Mouse (Mus musculus) adrenal gland, postnatal 10 days (tissue): ENCODE data around the gene Pdxk. TPM values are rescaled to one million over a fixed set of nuclear protein-coding genes. Genes with fewer than 3 reads are reported as not detected.
"Not testable (repeated sequence)": the region's sequence is repeated elsewhere in the genome, so short reads cannot be mapped to it uniquely, and the experiment has no call there.

ENCODE experiments used
- DNase-seq: peaks from one replicate; pipeline ENCODE4 v3.0.0; 2021; ENCODE audit warnings: mixed read lengths
- total RNA-seq, 2 experiments: library from RNA; stranded (reverse); gene quantifications; 2 replicates each; pipeline ENCODE4 v1.2.3; 2021

Pdxk gene
- total RNA-seq, 2 experiments from 2014 or later: 26.7 to 27.5 TPM

DNA sequence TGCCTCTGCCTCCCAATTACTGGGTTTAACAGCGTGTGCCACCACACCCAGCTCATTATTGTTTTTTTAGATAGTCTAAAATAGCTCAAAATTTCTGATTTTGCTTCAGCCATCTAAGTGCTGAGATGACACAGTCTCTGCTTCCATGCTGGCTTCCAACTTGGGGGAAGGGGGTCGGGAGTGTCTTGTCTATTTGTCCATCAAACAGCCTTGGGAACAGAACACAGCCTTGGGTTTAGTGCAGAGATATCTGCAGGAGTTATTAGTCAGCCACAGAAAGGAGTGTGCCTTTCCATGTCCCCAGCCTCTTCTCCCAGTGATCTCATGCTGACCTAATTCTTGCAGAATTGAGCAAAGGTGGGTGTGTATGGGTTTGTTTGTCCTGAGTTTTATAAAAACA lies 46.0 kb downstream of the Pdxk start:
- DNase-seq: peak; percentile 38

DNA sequence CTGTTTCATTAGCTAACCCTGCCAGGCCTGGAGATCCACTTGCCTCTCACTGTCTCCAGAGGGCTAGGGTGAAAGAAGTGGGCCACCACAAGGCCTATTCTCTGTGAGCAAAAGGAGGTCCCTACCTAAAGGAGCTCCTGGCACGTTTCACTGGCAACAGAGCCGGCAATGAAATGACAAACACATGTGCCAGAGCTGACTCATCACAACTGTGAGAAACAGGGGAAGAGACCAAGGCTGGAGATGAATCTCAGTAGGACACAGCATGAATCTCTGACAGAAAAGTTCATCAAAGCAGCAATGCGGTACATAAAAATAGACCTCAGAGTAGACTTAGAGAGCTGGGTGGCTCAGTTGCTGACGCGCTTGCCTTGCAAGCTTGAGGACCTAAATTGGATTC lies 46.9 kb downstream of the Pdxk start:
- DNase-seq: peak; percentile 68

DNA sequence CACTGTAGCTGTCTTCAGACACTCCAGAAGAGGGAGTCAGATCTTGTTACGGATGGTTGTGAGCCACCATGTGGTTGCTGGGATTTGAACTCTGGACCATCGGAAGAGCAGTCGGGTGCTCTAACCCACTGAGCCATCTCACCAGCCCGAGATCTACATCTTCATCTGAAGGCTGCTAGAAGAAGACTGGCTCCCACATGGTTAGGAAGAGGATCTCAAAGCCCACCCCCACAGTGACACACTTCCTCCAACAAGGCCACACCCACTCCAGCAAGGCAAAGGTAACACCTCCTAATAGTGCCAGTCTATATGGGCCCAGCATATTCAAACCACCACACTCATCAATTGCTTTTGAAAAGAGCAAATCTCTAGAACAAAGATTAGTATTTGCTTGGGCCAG lies 49.8 kb downstream of the Pdxk start:
- DNase-seq: not testable (repeated sequence)

DNA sequence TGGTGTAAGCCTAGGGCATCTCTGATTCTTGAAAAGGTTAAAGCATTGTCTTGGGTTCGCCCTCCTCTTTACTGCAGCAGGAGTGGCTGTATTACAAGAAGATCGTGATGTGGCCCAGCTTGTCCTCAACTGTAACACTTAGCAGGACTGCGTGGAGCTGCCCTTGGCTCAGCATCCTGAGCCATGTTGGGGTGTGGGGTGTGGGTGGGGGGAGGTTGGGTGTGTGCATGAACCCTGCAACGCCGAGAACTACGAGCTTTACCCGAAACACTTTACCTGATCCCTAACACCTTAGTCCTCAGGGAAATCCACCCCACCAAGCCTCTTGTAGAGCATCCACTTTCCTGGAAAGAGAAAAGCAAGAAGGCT lies 51.6 kb downstream of the Pdxk start:
- no peak for DNase-seq

DNA sequence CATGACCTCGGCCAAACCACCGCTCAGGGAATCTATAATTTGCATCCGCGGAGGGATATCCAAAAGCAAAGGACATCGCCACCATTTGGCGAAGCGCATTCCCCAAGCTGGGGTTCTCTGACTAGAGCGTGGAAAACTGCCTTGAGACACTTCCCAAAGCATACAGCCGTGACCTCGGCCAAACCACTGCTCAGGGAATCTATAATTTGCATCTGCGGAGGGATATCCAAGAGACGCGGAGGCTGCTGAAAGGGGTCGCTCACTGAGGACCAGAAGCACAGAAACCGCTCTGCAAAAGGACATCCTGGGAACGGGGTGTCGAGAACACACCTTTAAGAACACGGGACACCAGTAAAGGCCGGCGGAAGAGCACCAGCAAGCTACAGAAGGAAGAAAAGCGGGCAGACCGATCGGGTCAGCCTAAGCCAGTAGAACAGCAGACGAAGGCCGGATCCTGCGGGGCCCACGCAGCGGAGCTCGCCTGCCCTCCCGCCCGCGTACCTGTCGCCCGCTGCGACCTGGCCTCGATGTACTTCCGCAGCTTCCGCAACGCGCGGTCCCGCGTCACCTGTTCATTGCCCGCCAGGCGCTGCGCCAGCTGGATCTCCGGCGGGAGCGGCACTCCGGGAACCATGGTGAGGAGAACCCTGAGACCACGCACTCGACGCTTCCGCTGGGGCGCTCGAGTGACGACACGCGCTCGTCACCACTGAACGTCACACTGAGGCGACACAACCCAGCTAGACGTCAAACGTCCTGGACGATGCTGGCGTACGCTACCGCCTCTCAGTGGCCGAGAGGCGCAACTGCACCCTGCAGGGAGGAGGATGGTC lies 52.2 kb downstream of the Pdxk start, which contains the start of gene Rrp1:
TSS of gene Rrp1 (minus strand) at position 725 of the 833 bp plus-strand sequence.
- DNase-seq: peak; percentile 96

DNA sequence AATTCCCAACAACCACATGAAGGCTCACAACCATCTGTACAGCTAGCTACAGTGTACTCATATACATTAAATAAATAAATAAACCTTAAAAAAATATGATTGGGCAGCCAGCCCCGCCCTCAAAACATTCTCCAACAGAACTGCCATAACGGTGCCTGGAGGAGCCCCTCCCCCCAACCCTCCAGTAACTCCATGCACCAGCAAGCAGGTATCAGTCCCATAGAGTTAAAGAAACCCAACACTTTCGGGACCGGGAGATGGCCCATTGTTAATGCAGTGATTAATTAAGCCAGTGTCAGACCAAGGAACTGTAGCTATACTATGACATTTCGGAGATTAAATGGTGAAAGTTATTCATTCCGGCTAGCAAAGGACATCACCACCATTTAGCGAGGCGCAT lies 52.9 kb downstream of the Pdxk start:
- DNase-seq: no peak

DNA sequence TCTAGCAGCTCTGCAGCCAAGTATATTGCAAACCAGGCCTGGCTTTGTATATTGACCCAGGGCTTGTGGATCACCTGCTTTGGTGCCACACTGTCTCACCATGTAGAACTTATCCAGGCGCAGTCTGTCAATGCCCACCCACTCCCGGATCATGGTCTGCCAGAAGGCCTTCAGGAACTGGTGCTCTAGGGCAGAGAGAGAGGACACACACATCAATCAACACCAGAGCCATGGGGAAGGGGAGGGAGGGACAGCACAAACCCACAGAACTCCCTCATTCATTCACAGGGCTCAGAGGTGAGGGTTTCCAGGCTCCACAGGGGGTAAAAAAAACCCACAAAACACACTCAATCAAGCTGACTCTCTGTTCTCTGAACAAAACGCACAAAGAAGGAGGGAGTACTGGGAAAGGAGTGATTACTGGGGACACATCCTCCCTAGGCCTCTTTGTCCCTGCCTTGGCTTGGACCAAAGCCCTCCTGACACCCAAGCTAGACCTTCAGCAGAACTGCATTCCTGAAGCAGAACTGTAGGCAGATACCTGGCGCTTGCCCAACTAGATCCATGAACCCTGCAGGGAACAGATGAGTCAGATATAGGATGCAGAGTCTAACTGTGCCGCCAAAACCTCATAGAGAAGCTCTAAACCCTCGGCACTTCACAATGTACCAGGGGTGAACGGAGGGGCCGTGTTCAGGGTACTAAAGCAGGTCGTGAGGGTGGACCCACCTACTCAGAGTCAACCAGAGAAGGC lies 55.6 kb downstream of the Pdxk start:
- peak; percentile 77 for DNase-seq

DNA sequence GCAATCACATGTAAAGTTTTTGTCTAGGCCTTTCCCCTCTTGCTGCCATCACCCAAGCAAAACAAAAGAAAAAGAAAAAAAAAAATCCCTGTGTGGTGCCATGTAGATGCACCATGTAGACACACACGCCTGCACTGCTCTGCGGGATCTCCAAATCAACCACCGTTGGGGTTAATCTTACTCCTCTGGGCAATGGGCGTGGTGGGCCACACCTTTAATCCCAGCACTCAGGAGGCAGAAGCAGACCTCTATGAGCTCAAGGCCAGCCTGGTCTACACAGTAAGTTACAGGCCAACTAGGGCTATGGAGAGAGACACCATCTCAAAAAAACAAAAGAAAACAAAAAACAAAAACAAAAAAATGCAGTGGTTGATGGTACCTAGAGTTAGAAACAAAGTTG lies 57.6 kb downstream of the Pdxk start:
- DNase-seq: no peak

DNA sequence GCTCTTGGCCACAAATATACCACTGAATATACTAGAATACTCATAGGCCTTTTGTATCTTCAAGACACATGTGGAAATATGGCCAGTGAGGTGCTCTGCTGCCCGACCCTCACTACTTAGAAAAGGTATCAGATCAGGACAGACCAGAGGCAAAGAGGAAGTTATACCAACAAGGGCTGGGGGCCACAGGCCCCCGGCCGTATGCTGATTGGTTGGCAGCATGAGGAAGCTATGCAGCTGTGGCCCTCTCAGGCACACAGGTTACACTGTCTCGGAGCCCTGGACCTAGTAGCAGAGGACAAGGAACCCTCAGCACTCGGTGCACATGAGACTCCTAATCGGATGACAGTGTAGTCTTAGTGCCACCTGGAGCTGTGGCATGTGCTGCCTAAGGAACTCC lies 58.6 kb downstream of the Pdxk start:
- DNase-seq: no peak

DNA sequence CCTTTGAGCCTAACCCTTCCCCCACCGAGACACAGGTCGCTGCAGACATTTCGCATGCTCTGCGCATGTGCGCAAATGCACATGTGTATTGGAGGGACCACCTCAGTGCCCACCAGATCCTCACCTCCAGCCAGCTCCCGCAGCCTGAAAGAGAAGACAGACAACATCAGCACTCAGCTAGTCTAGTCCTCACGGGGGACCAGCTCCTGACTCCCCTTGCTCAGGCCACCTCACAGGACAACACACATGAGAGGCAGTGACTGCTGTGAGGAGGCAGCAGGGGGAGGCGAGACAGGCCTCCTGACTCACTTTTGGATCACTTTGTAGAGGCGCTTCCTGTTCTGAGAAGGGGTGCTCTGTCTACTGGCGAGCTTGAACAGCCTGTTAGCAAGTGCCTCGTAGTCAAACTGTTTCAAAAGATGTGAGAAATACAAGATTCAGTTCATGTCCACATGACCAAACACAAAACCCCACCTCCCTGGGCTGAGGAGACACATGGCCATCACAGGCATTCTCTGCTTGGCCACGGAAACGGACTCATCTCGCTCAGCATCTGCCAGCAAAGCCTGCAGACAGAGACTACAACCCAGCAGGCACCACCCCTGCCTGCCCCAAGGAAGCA lies 62.4 kb downstream of the Pdxk start:
- no peak for DNase-seq

DNA sequence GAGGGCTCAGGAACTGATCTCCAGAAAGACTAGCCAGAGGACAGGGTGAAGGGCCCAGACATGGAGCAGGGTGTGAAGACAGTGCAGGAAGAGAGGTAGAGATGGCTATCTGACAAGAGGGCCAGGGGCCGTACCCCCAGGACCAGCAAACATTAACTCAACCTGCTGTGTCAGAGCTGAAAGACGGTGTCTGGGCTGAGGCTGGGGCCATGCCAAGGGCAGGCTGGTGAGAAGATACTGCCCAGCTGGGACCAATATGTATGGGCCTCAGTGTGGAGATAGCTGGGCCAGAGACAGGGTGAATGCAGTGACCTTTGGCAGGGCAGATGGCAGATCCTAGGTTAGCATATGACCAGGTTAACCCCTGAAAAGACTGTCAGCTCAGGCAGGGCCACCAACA lies 63.6 kb downstream of the Pdxk start:
- no peak for DNase-seq

DNA sequence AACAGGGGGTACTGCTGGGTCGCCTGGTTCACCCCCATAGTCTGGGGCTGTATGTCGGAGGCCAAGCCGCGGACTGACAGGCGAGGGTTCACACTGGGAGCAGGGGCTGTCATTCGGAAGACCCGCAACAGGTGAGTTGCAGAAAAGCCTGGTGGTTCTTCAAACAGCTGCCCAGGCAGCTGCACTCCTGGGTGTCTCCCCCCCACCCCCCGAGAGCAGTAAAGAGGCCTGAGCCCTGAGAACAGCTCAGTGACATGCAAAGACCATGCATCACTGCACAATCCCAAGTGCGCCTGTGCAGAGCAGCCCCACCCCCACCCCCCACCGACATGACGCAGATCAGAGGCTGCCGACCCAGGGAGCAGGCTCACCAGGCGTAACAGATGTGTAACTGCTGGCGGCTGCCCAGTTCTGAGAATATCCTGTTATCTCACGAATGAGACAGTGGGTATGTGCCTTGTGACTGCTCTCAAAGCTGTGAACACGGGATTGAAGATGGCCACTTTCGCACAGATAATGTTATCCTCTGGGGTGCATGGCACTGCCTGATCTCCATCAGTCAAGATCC lies 65.6 kb downstream of the Pdxk start:
- peak; percentile 76 for DNase-seq

DNA sequence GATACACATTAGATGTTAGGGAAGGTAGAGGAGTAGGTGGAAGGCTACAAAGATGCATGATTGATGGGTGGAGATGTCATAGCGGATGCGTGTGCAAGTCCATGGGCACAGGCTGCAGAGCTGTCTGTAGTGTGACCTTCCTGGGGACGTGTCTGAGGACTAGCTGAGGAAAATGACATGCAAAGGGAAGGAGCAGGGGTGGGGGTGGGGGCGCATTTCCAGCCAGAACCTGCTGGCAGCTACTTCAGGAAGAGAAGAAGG lies 68.2 kb downstream of the Pdxk start:
- DNase-seq: no peak

DNA sequence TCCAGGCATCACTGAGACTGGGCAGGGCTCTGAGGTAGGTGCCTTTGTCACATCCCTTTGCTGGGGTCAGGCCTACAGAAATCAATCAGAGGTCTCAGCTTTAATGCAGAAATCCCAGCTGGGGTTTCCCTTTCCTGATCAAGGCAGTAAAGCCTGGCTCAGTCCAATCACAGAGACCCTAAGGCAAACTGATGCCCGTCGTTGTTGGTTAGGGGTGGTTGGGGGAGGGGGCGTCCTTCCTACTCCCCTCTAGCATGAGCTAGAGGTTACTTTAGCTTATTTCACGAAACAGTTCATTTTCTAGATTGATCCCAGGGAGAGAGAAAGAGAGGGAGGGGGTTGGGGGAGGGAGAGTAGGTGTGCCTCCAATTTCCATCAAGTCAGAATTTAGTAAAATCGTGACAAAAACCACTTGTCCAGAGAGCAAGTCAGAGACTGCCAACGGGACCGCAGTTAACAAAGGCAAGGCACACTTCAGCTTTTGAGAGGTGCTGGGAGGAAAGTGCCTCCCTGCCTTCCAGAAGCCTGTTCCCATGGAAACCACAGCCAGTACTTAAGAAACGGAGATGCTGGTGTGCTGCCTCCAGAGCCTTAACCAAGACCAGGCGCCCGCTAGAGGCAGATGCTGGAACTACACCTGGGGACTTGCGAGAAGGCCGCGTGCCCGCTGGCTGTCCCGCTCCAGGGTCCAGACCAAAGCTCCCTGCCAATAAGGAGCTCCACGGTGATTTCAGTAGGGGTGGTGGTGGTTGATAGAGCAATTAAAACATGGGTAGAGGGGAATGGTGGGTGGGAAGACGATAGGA lies 68.8 kb downstream of the Pdxk start:
- peak; percentile 97 for DNase-seq

DNA sequence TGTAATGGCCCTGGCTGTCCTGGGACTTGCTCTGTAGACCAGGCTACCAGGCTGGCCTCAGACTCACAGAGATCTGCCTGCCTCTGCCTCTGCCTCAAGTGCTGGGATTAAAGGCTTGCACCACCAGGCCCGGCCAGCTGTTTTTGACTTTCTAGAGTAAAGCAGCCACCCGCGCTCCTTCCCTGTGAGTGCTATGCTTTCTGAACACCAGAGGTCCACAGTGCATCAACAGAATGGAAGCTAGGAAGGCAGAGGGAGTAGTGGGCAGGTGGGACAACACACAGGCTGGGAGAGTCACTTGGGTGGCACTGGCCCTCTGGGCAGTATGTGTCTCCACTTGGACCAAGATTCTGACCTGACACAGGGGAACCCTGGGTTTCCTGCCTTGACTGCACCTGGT lies 69.4 kb downstream of the Pdxk start:
- DNase-seq: peak; percentile 1

DNA sequence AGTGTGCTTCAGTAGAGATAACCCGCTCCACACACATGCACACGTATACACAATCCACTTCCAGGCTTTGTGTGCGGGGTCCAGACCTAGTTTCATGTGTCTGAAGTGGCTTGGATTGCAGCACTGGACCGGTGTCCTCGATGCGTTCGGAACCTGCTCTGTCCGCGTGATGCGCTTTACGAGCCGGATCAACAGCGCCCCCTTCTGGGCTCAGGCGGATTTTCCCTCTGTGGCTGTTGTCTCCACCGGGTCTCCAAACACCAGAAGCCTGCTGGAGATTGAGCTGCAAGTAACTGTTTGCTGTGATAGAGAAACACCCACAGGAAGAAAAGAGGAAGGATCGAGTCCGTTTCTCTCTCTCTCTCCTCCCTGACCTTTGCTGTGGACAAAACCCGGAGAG lies 72.7 kb downstream of the Pdxk start:
- DNase-seq: peak; percentile 92

DNA sequence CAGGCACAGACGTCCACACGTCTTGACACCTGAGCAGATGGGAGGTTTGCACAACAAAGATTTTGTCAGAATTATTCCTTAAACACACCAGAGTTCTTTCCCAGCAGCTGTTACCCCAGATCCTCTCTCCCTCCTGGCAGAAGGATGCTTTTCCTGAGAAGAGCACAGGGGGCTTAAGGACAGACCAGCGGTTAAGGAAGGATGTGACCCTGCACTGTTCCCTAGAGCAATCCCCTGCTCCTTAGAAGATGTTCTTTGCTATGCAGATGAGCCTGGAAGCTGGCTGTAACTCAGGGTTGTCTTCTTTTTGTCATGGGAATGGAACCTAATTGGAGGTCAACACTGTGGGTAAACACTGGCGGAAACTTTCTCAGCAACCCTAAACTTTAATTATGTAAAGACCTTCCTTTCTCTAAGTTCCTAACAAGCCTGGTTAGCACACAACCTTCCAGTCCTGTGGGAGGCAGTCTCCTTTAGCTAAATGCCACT lies 73.7 kb downstream of the Pdxk start:
- DNase-seq: no peak

DNA sequence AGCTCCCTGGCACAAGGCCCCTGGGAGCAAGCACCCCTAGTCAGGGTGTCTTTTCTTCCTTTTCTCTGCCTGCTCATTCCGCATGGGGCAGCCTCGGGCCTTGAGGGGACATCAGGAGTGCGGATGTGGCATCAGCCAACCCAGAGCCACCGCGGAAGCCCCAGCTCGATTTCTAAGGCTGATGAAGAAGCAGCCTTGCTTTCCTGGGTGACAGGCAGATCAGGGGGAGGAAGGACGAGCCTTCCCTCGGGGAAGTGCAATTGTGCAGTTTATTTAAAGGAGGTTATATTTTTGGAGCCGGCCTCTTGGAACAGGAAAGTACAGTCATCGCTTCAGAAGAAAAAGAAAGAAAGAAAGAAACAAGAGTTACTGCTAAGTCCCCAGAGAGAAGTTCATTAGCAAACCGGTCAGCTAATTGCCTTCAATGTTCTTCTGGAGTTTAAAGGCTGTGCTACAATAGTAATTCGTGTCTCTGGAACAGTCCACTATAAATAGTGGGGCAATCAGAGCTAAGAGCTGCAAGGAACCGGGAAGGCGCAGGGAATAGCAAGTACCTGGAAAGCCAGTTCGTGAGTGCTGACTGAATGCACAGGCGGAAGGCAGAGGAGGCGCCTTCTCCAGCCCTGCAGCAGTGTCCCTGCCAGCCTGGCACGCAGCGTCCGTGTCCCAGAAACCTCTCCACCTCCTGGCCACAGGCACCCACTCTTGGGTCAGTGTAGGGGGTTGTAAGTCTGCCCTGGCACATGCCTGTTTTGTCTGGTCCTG lies 76.4 kb downstream of the Pdxk start:
- DNase-seq: peak; percentile 54
